Mouse (Mus musculus) stomach, embryonic 15.5 days (tissue): ENCODE data around the gene 1700016C15Rik. TPM values are rescaled to one million over a fixed set of nuclear protein-coding genes. Genes with fewer than 3 reads are reported as not detected.

Experiments
- ATAC-seq: fragments of 200-750 bp; cut with Nextera tagmentation; 2 replicates; pipeline ENCODE4 v1.8.0; 2017; ENCODE audit warnings: low read depth, moderate number of reproducible peaks, moderate TSS enrichment; ENCODE audit not compliant: insufficient read depth, low FRiP score
- H3K27ac ChIP-seq: fragments of 300-500 bp; sonication (generic); 2 replicates; pipeline ENCODE4 v1.5.1; 2015; ENCODE audit warnings: mild to moderate bottlenecking, inconsistent platforms
- H3K27me3 ChIP-seq: fragments of 300-500 bp; sonication (generic); replicated peaks from 2 replicates; pipeline ENCODE4 v1.6.1; 2015; ENCODE audit warnings: inconsistent platforms
- H3K36me3 ChIP-seq: fragments of 300-500 bp; sonication (generic); 2 replicates; pipeline ENCODE4 v1.6.1; 2015; ENCODE audit warnings: inconsistent platforms
- H3K4me1 ChIP-seq: fragments of 300-500 bp; sonication (generic); 2 replicates; pipeline ENCODE4 v1.6.1; 2015; ENCODE audit warnings: inconsistent platforms
- H3K4me2 ChIP-seq: fragments of 300-500 bp; sonication (generic); 2 replicates; pipeline ENCODE4 v1.6.1; 2015; ENCODE audit warnings: mild to moderate bottlenecking, inconsistent platforms
- H3K4me3 ChIP-seq: fragments of 300-500 bp; sonication (generic); replicated peaks from 2 replicates; pipeline ENCODE4 v1.5.1; 2015; ENCODE audit warnings: inconsistent platforms
- H3K9ac ChIP-seq: fragments of 300-500 bp; sonication (generic); 2 replicates; pipeline ENCODE4 v1.6.1; 2015; ENCODE audit warnings: inconsistent platforms
- H3K9me3 ChIP-seq: fragments of 300-500 bp; sonication (generic); 2 replicates; pipeline ENCODE4 v1.6.1; 2016; ENCODE audit warnings: inconsistent platforms
- WGBS: fragments of 180-500 bp; shearing (Covaris S2); methylation state at CpG from one replicate; pipeline ENCODE4 v1.1.7; 2015; 5-methylcytosine and 5-hydroxymethylcytosine counted together
- polyA plus RNA-seq: library from polyadenylated mRNA; unstranded; fragments of >200 nt; fragmentation: Nextera tagmentation; extraction: Ambion mirVana; gene quantifications from 2 replicates; pipeline ENCODE4 v1.2.1, GENCODE M21; 2015

1700016C15Rik gene
- polyA plus RNA-seq, 1 experiment from 2014 or later, result not detected

- no peaks in the 10 kb centered on the region for H3K27me3 ChIP-seq
Observed at GRCm38 (mm10) chr1:177719029-177719427, 10.6 kb upstream of the 1700016C15Rik start.

GRCm38 (mm10) chr1:177723786-177724185 lies 5.8 kb upstream of the 1700016C15Rik start:
- Histone ChIP-seq H3K4me2 (no peak overlapping the region), H3K27me3 (no peaks in the 10 kb centered on the region), H3K36me3 (no peaks in the 10 kb centered on the region), H3K4me1 (no peaks in the 10 kb centered on the region), H3K27ac (no peak overlapping the region), H3K9me3 (no peaks in the 10 kb centered on the region), H3K9ac (no peak overlapping the region), H3K4me3 (no peak overlapping the region)
- no peak for ATAC-seq
- WGBS, result 69% methylated on average over 4 of the region's 4 CpGs

More at GRCm38 (mm10) chr1:177719029-177719427, 10.6 kb upstream of the 1700016C15Rik start:
- Histone ChIP-seq H3K9ac (no peak overlapping the region), H3K9me3 (no peaks in the 10 kb centered on the region), H3K27ac (no peak overlapping the region; the same call in 1 of the 2 replicates), H3K36me3 (no peaks in the 10 kb centered on the region), H3K4me3 (no peak overlapping the region), H3K4me2 (no peak overlapping the region), H3K4me1 (no peaks in the 10 kb centered on the region)
- 70% methylated on average over 3 of the region's 3 CpGs for WGBS
- ATAC-seq, result no peak

DNA sequence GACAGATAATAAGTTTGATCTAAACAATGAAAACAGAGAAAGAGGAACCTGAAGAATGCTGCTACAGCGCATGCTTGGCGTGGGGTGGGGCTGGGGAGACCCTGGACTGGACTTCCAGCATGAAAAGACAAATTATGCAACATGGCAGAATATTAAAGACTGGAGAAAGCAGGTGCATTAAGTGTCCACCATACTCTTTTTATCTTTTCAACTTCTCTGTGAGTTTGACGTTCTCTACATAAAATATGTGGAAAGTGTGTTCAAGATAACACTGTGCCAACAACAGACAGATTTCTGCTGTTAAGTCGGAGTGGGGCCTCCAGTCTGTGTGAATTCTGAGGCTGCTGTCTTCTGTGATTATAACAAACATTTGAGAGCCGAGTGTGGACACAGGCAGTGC lies 2.7 kb upstream of the 1700016C15Rik start:
- Histone ChIP-seq H3K36me3 (no peaks in the 10 kb centered on the region), H3K27ac (peak overlapping the region; percentile 52), H3K9ac (no peak overlapping the region), H3K9me3 (no peaks in the 10 kb centered on the region), H3K4me1 (no peaks in the 10 kb centered on the region), H3K4me3 (no peak overlapping the region), H3K27me3 (no peaks in the 10 kb centered on the region), H3K4me2 (no peak overlapping the region)
- 39% methylated on average over 5 of the region's 5 CpGs for WGBS
- peak; percentile 63; the same call in 1 of the 2 replicates for ATAC-seq

GRCm38 (mm10) chr1:177727883-177728525 lies 1.6 kb upstream of the 1700016C15Rik start:
- no peak for ATAC-seq
- 81% methylated on average over 3 of the region's 3 CpGs for WGBS
- H3K4me1 ChIP-seq, result no peaks in the 10 kb centered on the region
- peak overlapping the region; percentile 52 for H3K27ac ChIP-seq
- H3K4me3 ChIP-seq, result no peak overlapping the region
- no peaks in the 10 kb centered on the region for H3K36me3 ChIP-seq
- no peaks in the 10 kb centered on the region for H3K27me3 ChIP-seq
- no peak overlapping the region for H3K9ac ChIP-seq
- no peaks in the 10 kb centered on the region for H3K9me3 ChIP-seq
- no peak overlapping the region for H3K4me2 ChIP-seq

DNA sequence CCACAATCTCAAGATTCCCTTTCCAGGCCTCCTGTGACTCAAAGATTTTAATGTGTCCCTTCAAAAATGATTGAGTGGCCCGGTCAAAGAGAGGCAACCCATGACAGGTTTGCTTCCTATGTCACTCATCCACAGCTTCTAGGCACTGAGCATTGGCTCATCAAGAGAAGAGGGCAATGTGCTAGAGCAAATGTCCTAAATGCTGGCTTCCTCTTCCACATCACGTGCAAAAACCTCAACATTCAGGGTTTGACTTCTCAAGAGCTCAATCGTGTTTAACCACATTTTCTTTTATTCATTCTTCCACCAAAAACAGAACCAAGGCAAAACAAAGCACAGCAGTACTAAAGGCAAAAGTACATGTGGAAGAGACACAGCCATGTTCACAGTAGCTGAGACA lies 2.4 kb downstream of the 1700016C15Rik start:
- no peaks in the 10 kb centered on the region for H3K27me3 ChIP-seq
- no peak overlapping the region for H3K27ac ChIP-seq
- no peak overlapping the region for H3K4me3 ChIP-seq
- no peaks in the 10 kb centered on the region for H3K9me3 ChIP-seq
- no peaks in the 10 kb centered on the region for H3K36me3 ChIP-seq
- no peak overlapping the region for H3K4me2 ChIP-seq
- no peak for ATAC-seq
- 88% methylated on average over 3 of the region's 3 CpGs for WGBS
- H3K9ac ChIP-seq, result no peak overlapping the region
- H3K4me1 ChIP-seq, result no peaks in the 10 kb centered on the region

- Histone ChIP-seq H3K4me3 (no peak overlapping the region), H3K36me3 (no peaks in the 10 kb centered on the region), H3K4me2 (no peak overlapping the region), H3K9me3 (no peaks in the 10 kb centered on the region), H3K4me1 (no peaks in the 10 kb centered on the region), H3K27ac (no peak overlapping the region; the same call in 1 of the 2 replicates), H3K27me3 (no peaks in the 10 kb centered on the region), H3K9ac (no peak overlapping the region)
- ATAC-seq, result no peak
- 47% methylated on average over 6 of the region's 6 CpGs for whole genome bisulfite sequencing
Observed at GRCm38 (mm10) chr1:177737505-177738105, 8.0 kb downstream of the 1700016C15Rik start.

DNA sequence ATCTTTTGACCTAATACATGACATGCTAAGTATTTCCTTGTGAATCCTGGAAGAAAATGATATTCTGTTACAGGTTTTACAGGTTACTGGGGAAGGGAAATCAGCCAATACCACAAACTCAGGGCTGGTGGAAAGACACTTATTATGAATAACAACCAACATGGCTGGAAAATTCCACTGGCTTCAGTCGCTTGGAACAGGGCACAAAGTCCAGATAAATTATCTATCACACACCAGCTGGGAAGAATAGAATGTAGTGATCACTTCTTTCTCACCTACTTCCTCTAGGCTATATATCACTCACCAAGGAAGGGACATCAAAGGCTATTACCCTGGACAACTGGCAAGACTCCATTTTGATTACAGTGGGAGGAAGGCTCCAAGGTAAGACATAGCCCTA lies 11.1 kb downstream of the 1700016C15Rik start:
- Histone ChIP-seq H3K4me3 (no peak overlapping the region), H3K9me3 (no peaks in the 10 kb centered on the region), H3K9ac (no peak overlapping the region), H3K4me2 (no peak overlapping the region), H3K36me3 (no peaks in the 10 kb centered on the region), H3K4me1 (no peaks in the 10 kb centered on the region), H3K27me3 (no peaks in the 10 kb centered on the region), H3K27ac (no peak overlapping the region)
- ATAC-seq, result no peak
- 59% methylated on average over 1 of the region's 1 CpGs for WGBS

DNA sequence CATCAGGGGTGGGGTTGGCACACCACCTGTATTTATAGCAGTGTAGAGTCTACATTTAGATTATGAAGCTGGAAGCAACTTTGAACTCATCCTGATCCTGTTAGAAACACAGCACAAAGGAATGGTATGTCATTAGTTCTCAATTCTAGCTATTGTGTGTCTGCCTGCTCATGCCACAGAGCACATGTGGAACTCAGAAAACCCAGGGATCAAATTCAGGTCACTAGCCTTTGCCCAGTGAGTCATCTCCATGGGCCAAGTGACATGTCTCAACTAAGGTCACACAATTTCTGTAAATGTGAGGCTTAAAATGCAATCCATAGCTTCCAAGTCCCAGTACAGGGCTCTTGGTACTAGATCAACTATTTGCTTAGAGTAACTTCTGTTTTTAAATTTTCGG lies 12.5 kb downstream of the 1700016C15Rik start:
- Histone ChIP-seq H3K27ac (no peak overlapping the region), H3K4me2 (no peak overlapping the region), H3K9ac (no peak overlapping the region), H3K4me3 (no peak overlapping the region), H3K36me3 (no peaks in the 10 kb centered on the region), H3K27me3 (no peaks in the 10 kb centered on the region), H3K9me3 (no peaks in the 10 kb centered on the region), H3K4me1 (no peaks in the 10 kb centered on the region)
- ATAC-seq, result no peak
- WGBS, result 78% methylated on average over 1 of the region's 1 CpGs

GRCm38 (mm10) chr1:177744521-177745325 lies 15.1 kb downstream of the 1700016C15Rik start:
- H3K9me3 ChIP-seq, result no peaks in the 10 kb centered on the region
- no peak overlapping the region for H3K4me3 ChIP-seq
- H3K4me2 ChIP-seq, result no peak overlapping the region
- 0 out of 2 replicates have a peak, but pooled peaks have one; percentile 10 for ATAC-seq
- H3K27me3 ChIP-seq, result no peaks in the 10 kb centered on the region
- 62% methylated on average over 7 of the region's 7 CpGs for WGBS
- H3K27ac ChIP-seq, result no peak overlapping the region
- no peak overlapping the region for H3K9ac ChIP-seq
- no peaks in the 10 kb centered on the region for H3K36me3 ChIP-seq
- no peaks in the 10 kb centered on the region for H3K4me1 ChIP-seq

DNA sequence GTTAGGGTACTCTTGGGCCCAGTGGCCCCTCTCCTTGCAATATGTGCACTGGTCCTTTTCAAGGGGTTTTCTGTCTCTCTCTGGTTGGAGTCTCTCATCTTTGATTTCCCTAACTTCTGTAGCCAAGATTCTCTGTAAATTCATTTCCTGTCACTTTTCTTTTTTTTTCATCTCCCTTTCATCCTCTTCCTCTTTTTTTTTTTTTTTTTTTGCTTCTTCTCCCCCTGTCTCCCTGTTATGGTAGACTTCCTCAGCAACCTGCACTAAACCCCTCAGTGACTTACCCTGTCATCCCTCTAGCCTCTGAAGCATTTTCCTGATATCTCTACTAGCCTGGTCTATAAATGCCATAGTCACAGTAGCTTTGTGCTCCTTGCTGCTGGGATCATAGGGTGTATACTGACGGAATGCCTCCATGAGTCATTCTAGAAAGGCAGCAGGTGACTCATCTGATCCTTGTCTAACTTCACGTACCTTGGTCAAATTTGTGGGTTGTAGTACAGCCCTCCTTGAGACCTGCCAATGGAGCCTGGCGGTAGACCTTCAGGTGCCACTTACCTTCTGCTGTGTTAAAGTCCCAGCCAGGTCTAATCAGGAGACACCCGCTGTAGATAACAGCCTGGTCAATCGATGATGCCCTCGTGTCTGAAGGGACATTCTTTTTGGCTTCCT lies 18.4 kb downstream of the 1700016C15Rik start:
- Histone ChIP-seq H3K4me1 (no peaks in the 10 kb centered on the region), H3K4me3 (no peak overlapping the region), H3K9ac (no peak overlapping the region), H3K9me3 (0 out of 2 replicates have a peak, but pooled peaks cover 3% of the 10 kb centered on the region), H3K27ac (no peak overlapping the region), H3K27me3 (no peaks in the 10 kb centered on the region), H3K4me2 (no peak overlapping the region), H3K36me3 (no peaks in the 10 kb centered on the region)
- ATAC-seq, result no peak
- 87% methylated on average over 6 of the region's 6 CpGs for WGBS

DNA sequence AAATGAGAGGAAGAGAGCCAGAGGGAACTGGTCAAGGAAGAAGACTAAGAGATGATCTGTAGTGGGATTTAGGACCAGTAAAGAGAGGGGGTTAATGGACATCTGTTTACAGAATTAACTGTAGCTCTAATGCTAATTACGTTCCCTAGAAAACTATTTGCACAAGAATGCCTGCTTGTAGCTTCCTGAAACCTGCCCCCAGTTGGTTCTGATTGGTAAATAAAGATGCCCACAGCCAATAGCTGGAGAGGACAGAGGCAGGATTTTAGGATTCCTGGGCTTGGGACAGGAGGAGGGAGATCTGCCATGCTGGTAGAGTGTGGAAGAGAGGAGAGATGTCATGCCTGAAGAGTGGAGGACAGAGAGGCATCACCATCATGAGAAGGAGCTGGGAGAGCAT lies 23.9 kb downstream of the 1700016C15Rik start:
- WGBS, result 37% methylated on average over 1 of the region's 1 CpGs
- ATAC-seq, result no peak
- no peak overlapping the region for H3K27ac ChIP-seq
- H3K4me2 ChIP-seq, result no peak overlapping the region
- no peak overlapping the region for H3K9ac ChIP-seq
- no peaks in the 10 kb centered on the region for H3K27me3 ChIP-seq
- H3K36me3 ChIP-seq, result no peaks in the 10 kb centered on the region
- no peaks in the 10 kb centered on the region for H3K4me1 ChIP-seq
- H3K9me3 ChIP-seq, result 0 out of 2 replicates have a peak, but pooled peaks cover 3% of the 10 kb centered on the region
- no peak overlapping the region for H3K4me3 ChIP-seq
